Mouse (Mus musculus): ENCODE measurements around the gene Sgca.

Sgca gene

DNA sequence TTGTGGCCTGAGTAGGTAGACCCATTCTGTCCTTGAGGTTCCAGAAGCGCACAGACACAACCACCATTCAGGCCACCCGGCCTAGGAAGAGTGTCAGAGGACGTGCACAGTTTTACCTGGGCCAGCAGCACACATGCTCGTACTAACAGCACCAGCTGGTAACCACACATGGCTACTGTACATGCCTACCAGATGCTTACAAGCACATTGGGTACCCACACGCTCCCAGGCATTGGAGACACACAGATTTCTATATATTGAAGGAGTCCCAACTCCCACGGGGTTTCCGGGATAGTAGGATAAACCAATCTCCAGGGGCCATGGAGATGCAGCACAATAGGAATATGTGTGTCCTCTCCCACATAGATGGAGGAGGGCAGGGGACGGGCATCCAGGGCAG lies 26.6 kb upstream of the Sgca start:
- in situ Hi-C loops (cut with MboI, MseI): no loop called here

DNA sequence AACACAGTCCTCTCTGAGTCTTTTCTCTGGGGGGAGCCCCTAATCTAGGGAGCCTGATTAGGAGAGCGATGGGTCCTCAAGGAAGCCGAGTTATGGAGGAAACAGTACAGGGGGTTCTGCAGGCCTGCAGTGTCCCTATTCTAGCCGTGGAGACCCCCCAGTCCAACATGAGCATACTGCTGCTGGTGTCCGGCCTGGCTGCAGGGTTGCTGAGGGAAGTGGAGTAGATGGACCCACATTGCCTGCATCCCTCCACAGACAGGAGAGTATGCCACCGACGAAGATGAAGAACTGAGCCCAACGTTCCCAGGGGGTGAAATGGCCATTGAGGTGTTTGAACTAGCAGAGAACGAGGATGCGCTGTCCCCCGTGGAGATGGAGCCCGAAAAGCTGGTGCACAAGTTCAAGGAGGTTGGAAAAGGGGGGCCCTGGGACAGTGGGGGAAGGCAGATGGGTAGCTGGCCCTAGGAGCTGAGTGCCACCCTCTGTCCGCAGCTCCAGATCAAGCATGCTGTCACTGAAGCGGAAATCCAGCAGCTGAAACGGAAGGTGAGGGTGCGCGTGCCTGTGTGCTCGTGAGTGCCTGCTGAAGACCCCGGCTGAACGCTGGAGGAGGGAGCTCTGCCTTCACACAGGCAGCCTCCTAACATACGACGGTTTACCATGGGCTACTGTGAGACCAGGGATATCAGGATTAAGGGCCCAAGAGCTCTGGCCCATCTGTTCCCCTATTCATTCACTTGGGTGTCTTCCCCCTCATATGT lies 25.6 kb upstream of the Sgca start:
- in situ Hi-C loops (cut with MboI, MseI): no loop called here

DNA sequence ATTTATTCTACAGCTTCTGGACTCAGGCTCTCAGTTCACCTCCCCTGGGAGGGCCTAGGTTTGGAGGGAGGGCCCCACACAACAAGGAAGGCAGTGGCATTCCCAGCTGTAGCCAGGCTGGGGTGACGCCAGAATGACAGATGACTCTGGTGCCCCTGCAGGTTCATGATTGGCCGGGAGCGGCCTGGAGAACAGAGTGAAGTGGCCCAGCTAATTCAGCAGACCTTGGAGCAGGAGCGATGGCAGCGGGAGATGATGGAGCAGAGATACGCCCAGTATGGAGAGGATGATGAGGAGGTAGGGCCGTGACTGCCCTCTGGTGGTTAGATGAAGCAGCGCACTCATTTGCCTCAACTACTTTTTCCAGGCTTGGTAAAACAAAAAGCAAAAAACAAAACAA lies 24.9 kb upstream of the Sgca start:
- in situ Hi-C loops (cut with MboI, MseI): no loop called here

DNA sequence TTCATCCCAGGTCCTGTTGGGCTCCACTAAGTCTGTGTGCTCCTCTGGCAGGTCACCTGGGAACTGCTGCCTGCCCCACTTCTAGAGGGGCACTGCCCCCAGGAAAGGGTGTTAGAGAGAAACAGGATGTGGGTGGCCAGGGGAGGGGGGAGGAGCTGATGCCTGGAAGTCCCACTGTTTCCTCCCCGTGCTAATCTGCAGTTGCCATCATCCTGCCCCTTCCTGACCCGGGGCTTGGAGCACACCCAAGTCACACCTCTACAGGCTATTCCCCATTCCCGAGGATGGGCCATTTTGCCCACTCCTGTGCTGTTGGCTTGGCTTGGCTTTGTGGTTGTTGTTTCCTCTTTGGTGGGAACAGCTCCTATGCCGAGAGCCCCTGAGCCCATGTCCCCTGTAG lies 24.4 kb upstream of the Sgca start:
- in situ Hi-C loops (cut with MboI, MseI): no loop called here

DNA sequence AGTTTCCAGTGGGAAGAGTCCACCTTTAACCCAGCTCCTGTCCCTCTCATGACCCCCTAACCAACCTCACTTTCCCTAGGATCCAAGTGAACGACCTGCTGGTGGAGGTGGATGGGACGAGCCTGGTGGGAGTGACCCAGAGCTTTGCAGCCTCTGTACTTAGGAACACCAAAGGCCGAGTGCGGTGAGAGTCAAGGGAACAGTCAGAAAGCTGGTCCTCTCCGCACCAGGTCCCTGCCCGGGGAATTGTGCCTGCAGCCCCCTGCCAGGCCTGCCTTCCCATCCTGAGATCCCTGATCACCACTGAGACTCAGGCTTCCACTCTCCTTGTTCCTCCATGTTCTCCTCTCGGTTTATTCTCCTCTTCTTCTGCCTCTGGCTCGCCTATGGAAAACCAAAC lies 24.0 kb upstream of the Sgca start:
- in situ Hi-C loops (cut with MboI, MseI): no loop called here

DNA sequence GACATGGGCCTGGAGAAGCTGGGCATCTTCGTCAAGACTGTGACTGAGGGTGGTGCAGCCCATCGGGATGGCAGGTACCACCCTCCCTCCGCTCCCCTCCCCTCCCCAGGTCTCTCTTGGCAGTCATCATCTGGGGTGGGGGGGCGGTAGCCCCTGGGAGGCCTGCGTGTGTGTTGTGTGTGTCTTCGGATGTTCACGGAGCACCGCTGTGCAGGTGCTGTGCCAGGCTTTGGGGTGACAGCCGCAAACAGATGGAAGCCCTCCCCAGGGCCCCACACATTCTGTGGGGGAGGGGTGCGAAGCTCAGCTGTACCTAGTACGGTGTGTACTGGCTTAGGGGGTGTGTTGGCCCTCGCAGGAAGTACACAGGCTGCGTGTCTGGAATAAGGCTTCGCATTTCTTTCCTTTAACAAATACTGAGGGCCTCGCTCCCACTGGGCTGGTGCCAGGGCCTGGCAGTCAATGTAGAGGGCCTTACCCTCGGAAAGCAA lies 22.0 kb upstream of the Sgca start:
- in situ Hi-C loops (cut with MboI, MseI): no loop called here

DNA sequence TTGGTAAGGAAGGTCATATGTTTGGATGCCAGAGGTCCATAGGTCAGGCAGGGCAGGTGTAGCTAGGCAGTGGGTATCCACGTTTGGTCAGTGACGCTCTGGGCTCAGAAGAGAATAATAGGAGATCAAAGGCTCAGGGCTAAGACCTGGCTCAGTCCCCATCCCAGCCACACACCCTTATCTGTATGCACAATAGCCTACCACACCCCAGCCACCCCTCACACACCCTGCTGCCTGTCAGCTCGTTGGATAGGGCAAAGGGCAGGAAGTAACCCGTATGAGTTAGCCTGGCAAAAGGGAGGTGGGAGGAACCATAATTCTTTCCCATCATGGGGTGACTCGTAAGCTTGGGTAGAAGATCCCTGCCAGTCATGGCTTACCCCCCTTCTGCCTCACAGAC lies 21.5 kb upstream of the Sgca start:
- in situ Hi-C loops (cut with MboI, MseI): no loop called here

DNA sequence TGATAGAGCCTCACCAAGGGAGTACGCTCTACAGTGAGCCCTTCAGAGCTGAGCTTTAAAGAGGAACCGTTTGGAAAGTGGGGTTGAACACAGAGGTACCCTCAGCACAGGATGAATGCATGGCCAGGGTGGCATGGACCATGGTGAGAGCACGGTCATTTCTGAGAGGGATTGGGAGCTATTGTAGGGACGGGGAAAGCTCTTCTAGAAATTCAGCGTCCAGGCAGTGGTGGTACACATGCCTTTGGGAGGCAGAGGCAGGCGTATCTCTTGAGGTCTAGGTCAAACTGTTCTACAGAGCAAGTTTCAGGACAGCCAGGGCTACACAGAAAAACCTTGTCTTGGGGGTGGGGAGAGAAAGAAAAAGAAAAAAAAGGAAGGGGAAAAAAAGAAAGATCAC lies 20.9 kb upstream of the Sgca start:
- in situ Hi-C loops (cut with MboI, MseI): no loop called here

DNA sequence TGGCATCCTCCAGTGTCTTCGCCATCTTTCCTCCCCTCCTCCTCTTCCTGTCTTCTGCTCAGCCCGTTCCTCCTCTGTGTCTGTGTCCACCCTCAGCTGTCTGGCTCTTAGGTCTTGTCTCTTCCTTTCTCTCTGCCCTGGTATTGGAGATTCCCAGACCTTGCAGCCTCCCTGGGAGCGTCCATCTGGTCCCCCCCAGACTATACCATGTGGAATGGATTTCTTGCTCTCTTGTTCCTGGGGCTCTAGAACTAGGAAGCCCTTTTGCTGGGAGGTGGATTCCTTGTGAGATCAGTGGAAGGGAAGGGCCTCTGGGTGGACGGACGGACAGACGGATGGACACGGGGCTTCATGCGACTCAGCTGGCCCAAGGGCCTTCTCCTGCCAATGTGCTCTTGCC lies 20.0 kb upstream of the Sgca start:
- in situ Hi-C loops (cut with MboI, MseI): no loop called here

DNA sequence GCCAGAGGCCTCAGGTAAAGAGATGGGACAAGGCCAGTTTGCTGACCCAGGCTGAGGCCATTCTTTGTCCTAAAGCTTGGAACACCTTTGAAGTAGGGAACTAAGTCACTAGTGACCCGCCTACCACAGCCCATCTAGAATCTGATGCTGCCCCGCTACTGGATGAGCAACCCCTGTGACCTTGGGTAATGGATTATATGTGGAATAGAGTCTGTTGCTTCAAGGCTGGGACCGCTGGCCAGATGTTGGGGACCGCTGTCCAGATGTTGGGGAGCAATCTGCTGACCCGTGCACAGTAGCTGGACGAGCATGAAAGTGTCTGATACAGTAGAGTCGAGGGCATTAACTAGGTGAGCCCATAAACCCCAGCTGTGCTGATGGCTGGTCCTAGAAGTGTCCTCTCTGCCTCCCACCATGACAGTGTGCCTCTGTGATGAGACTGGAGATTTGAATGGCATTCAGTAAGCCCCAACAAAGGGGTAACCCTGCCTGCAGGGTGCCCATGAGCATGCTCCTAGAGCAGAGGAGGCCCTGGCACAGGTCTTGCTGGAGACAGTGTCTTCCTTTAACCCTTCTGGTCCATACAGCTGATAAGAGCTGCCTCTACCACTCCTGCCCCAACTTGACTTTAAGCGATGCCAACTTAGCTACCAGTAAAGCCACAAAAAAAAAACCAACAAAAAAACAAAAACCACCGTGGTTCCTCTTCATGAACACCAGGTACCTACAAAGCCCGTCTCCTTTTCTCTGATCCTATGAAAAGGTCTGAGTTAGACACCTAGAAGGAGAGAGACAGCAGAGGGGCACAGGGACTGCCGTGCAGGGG lies 19.0 kb upstream of the Sgca start:
- in situ Hi-C loops (cut with MboI, MseI): no loop called here

DNA sequence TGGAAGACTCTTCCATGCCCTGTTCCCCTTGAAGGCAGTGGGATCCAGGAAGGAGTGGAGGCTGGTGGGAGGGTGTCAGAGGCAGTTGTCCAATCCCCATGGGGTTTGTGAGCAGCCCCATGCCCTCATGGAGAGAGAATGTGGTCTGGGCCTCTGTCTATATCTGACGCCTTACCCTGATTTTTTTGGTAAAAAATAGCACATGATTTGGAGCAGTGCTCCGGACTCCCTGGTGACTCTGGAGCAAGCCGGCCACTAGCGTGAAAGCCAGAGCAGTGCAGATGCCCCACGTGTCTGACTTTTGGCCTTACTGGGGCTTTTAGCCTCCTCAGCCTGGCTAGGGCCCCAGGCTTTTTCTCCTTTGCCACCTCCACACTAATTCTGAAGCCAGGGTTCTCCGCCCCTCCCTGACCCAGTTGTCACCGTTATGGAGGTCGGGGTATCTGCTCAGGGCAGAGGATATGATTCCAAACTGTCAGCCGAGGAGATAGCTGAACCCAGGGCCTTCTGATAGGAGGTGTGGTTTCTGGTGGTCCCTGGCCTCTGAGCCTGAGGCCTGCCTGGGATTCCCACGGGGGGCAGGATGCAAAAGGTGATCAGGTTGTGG lies 18.2 kb upstream of the Sgca start:
- in situ Hi-C loops (cut with MboI, MseI): no loop called here

DNA sequence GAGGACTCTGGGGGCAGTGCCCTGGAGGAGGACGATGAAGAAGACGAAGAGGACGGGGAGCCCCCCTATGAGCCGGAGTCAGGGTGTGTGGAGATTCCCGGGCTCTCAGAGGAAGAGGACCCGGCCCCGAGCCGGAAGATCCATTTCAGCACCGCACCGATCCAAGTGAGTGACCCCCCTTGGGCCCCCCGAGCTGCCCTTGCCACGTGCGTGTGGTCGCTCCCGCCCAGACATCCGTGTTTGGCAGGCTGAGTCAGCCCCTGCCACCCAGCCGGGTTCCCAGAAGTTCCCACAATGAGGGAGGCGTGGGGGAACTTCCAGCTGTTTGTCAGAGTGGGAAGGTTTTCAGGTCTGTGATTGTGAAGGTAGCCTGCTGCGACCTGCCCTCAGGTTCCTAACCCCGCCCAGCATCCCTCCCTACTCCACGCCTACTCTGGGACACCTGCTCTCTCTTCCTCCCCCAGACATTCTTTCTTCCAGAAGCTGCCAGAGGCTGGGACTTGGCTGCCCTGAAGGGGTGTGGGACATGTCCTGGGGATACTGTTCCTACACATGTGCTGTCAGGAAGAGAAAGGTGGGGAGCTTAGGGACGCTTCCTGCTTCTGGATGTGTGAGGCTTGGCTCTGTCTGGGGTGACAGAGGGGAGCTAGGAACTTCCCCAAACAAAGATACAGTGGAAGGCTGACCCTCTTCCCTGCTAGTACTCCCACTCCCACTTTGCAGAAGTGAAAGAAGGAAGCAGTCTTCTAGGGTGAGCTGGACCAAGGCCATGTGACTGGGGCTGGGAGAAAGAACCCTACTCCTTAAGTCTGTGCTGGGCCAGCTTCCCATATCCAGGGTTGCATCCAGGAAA lies 16.9 kb upstream of the Sgca start:
- in situ Hi-C loops (cut with MboI, MseI): no loop called here

DNA sequence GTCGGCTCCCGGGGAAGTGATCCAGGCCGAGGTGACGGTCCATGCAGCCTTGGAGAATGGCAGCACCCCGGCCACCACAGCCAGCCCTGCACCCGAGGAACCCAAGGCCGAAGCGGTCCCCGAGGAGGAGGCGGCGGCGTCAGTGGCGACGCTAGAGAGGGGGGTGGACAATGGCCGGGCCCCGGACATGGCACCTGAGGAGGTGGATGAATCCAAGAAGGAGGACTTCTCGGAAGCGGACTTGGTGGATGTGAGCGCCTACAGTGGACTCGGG lies 16.3 kb upstream of the Sgca start:
- in situ Hi-C loops (cut with MboI, MseI): no loop called here

DNA sequence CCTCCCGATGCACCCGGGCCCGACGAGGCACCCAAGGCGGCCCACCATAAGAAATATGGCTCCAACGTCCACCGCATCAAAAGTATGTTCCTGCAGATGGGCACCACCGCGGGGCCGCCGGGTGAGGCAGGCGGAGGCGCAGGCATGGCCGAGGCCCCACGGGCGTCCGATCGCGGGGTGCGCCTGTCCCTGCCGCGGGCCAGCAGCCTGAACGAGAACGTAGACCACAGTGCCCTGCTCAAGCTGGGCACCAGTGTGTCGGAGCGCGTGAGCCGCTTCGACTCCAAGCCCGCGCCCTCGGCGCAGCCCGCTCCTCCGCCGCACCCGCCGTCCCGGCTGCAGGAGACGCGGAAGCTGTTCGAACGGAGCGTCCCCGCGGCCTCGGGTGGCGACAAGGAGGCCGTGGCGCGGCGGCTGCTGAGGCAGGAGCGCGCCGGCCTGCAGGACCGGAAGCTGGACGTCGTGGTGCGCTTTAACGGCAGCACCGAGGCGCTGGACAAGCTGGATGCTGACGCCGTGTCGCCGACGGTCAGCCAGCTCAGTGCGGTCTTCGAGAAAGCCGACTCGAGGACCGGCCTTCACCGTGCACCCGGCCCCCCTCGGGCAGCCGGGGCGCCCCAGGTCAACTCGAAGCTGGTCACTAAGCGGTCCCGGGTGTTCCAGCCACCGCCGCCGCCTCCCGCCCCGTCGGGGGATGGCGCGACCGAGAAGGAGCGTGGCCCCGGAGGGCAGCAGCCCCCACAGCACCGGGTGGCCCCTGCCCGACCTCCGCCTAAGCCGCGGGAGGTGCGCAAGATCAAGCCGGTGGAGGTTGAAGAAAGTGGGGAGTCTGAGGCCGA lies 15.7 kb upstream of the Sgca start:
- in situ Hi-C loops (cut with MboI, MseI): no loop called here

DNA sequence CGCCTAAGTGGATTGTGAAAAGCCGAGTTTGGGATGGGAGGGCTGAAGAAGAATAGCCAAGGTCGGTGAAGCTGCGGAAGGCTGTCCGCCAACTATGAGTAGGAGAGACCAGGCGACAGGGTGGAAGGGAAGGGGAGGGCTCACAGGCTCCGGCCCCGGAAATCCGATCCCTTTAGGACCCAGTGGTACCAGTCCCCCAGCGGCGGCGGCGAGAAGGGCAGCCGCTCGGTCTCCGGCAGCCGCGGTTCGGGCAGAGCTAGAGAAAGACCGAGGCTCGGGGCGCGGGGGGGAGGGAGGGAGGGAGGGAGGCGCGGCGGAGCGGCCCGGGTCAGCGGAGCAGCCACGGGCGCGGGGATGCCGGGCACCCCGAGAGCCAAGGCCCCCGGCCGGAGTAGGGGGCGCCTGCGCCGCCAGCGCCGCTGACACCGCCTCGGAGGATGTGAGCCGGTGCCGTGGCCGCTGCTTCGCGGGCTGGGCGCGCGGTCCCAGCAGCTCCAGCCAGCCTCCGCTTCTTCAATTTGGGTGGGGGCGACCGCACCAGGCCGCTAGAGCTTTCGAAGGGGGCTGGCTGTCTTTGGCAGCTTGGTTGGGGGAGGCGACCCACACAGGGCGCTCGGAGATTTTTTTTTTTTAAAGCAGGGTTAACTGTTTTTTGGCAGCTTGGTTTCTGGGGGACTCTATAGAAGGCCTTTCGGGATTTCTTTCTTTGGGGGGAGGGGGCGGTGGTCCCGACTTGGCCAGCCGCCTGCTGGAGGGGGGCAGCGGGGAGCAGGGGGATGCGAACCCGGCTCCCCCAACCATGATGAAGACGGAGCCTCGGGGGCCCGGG lies 14.8 kb upstream of the Sgca start, which contains the start of gene Ppp1r9b:
Gene Ppp1r9b (plus strand): TSS at position 287 of the 829 bp plus-strand sequence.
- in situ Hi-C loops (cut with MboI, MseI): no loop called here

DNA sequence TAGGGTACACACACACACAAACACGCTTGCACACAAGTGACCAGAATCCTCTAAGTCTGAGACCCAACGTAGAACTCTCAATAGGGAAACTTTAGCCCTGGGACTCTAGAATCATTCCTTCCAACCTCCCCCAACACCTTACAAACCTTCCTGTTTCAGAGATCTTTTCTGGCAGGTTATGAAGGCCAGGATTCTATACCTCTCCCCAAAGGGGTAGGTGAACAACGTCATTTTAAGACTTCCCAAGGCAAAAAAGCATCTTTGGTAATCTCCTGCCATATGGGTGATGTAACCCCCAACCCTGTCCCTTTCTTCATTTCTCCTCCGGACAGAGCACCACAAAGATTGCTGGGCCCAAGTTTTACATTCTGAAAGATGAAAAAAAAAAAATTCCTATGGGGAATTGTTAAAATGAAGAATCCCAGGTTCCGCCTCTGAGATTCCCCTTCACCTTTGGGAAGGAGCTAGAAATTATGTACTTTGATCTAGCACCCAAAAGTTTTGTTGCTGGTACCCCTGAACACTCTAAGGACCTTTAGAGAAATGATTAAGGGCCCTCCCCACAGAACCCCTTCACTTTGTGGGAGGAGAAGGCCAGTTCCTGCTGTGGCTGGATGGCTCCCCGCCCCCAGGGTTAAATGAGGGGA lies 14.1 kb upstream of the Sgca start:
- in situ Hi-C loops (cut with MboI, MseI): no loop called here

DNA sequence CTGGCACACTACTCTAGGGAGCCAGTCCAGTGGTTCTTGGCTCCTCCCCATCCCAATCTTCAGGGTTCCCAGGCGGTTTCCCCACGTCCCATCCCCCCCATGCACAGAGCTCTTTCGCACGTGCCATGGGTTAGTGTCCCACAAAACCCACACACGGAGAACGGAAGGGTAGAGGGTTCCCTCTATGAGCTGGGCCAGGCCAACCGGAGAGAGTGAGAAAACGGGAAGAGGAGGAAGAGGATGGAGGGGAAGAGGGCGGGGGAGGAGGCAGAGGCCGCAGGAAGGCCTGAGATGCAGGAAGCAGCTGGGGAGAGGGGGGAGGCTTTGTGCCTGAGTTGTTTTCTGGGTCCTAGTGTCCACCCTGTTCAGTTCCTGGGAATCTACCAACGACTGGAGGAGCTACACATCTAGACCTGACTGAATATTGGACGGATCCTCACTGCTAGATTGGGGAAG lies 13.5 kb upstream of the Sgca start:
- in situ Hi-C loops (cut with MboI, MseI): no loop called here

DNA sequence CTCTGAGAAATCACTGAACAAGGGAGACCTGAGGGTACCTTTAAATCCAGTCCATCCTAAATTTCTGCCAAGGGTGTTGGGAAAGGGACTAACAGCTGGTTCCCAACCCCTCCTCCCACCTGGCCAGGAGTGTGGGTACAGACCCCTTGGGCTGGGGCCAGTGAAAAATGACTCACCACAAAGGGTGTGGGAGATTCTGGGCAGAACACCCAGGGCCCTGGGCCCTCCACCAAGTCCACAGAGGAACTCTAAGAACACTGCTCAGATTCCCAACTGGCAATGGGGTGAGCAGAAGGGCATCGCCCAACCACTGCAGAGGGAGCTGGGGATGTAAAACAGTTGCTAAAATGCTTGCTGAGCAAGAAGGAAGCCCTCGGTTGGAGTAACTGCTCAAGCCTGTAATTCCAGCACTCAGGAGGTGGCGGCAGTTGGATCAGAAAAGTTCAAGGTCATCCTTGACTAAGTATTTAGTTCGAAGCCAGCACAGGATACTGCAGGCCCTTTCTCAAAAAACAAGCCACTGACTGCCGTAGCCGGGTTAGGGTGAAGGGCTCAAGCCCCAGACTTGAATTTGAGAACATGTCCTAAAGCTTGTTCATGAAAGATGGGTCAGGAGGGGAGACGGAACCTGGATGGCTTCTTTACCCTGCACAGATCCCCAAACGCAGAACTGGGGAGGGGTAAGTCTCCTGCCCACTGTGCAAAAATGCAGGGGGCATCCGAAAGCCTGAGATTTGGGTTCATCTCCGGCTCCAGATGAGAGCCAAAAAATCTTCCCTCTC lies 12.8 kb upstream of the Sgca start:
- in situ Hi-C loops (cut with MboI, MseI): no loop called here

DNA sequence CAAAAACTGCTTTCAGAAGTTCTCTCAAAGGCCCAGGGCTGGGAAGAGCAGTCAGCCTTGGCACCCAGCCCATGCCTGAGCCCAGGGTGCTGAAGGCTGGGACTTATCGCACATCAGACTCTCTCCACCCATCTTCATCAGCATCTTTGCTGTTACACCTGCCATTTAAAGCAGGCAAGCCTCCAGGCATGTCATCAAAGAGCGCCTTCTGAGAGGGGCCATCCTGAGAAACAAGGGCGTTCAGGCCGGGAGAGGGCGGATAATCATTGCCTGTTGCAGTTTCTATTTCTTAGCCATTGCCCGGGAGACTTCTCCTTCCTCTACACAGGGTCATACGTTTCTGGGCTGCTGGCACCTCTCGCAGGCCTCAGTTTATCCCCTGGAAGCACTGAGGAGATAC lies 11.7 kb upstream of the Sgca start:
- in situ Hi-C loops (cut with MboI, MseI): no loop called here
